Mouse (Mus musculus) macrophage (primary cell): ENCODE data around the gene Il16. TPM values are rescaled to one million over a fixed set of nuclear protein-coding genes. Genes with fewer than 3 reads are reported as not detected.
A peak's percentile ranks its signal among the peaks of the same experiment; 100 is the strongest.

ENCODE experiments used
- H3K27ac ChIP-seq: fragments of 350-480 bp; formaldehyde crosslinking; 2 replicates; pipeline ENCODE4 v1.9.0; 2021
- H3K36me3 ChIP-seq: fragments of 350-480 bp; formaldehyde crosslinking; 2 replicates; pipeline ENCODE4 v1.9.0; 2021; ENCODE audit errors: inconsistent target
- H3K4me3 ChIP-seq: fragments of 350-480 bp; formaldehyde crosslinking; 2 replicates; pipeline ENCODE4 v1.9.0; 2021; ENCODE audit errors: inconsistent target
- H3K79me2 ChIP-seq: fragments of 350-480 bp; formaldehyde crosslinking; 2 replicates; pipeline ENCODE4 v1.9.0; 2021; ENCODE audit errors: inconsistent target
- WGBS: methylation state at CpG from one replicate; pipeline ENCODE4 v1.1.7; 2026; ENCODE audit warnings: inconsistent platforms; ENCODE audit not compliant: missing documents; 5-methylcytosine and 5-hydroxymethylcytosine counted together
- polyA plus RNA-seq: library from polyadenylated mRNA; stranded (reverse); fragments of 250-400 nt; gene quantifications from 3 replicates; pipeline ENCODE4 v1.2.4, GENCODE M21; 2018; ENCODE audit warnings: inconsistent platforms

Gene Il16
- polyA plus RNA-seq, 1 experiment from 2014 or later, result 16.3 TPM

DNA sequence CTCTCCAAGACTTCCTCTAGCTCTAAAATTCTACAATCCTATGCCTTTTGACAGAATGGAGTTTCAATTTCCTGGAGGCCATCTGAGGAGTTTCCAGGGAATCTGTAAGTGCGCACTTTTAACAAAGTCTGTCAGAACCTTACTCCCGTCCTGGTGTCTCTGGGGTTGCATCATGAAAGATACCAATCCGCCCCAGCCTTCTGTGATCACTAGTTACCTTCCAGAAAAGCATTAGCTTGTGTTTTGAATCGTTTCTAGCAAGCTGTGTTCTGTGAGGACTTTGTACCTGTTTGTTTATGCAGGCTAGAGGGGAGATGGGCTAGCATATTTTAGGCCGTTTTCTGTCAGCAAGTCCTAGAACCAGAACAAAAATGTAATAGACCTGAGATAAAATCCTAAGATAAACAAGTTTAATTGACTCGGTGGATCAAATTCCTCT, 112.8 kb downstream of the Il16 start:
- Histone ChIP-seq H3K36me3 (peaks cover 27% of the 10 kb centered on the region; the same call in 1 of the 2 replicates), H3K27ac (peak overlapping the region; percentile 71), H3K79me2 (peaks cover 35% of the 10 kb centered on the region; the same call in 1 of the 2 replicates), H3K4me3 (peak overlapping the region; percentile 81)
- 86% methylated on average over 6 of the region's 6 CpGs for WGBS

DNA sequence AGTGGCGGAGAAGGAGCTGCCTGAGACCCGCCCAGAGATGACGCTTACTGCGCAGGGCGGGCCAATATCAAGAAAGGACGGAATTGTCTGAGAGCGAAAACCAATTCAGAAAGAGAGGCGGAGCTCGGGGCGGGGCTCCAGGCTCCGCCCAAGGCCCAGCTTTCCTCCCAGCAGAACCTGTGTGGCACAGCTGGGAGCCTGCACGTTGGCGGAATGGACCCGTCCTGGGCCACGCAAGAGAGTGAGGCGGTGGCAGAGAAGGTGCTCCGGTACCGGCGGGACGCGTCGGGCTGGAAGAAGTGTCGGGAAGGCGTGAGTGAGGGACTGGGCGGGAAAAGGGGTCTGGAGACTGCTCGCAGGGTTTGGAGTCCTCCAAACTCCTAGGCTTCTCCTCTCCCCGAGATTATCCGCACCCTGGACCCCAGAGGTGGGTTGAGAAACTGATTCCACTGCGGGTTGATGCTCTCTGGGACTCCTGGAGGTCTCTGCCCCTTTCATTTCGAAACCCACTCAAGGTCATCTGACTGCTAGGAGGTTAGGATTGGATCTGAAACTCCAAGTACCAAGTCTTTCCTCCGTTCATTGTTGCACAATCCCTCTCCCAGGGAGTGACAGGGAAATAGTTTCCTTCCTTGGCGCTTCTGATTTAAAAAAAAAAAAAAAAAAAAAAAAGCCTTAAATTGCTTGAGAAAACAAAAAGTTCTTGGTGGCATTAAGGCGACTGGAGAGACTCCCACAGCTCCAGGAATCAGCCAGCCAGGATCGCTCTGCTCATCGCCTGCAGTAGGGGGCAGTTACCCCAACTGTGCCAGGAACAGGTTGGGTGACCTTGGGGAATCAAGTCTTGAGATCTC, 113.5 kb downstream of the Il16 start, which contains the start of gene Stard5:
TSS of gene Stard5 (plus strand) at position 132 of the 854 bp plus-strand sequence.
- WGBS, result 3% methylated on average over 34 of the region's 35 CpGs
- Histone ChIP-seq H3K79me2 (peaks cover 35% of the 10 kb centered on the region; the same call in 1 of the 2 replicates), H3K27ac (peak within 1 kb of the TSS; percentile 71), H3K4me3 (peak within 1 kb of the TSS; percentile 81), H3K36me3 (peaks cover 21% of the 10 kb centered on the region; the same call in 1 of the 2 replicates)

- H3K36me3 ChIP-seq, result peaks cover 12% of the 10 kb centered on the region; the same call in 1 of the 2 replicates
- H3K79me2 ChIP-seq, result peaks cover 35% of the 10 kb centered on the region; the same call in 1 of the 2 replicates
- WGBS, result 11% methylated on average over 11 of the region's 11 CpGs
- peak overlapping the region; percentile 81 for H3K4me3 ChIP-seq
- peak overlapping the region; percentile 35 for H3K27ac ChIP-seq
Observed at GRCm38 (mm10) chr7:83631073-83631827, 114.3 kb downstream of the Il16 start.

GRCm38 (mm10) chr7:83627369-83627768, 118.2 kb downstream of the Il16 start:
- Histone ChIP-seq H3K36me3 (no peaks in the 10 kb centered on the region), H3K27ac (no peak overlapping the region), H3K79me2 (peaks cover 4% of the 10 kb centered on the region; the same call in 1 of the 2 replicates), H3K4me3 (no peak overlapping the region)
- WGBS, result 100% methylated on average over 4 of the region's 4 CpGs

DNA sequence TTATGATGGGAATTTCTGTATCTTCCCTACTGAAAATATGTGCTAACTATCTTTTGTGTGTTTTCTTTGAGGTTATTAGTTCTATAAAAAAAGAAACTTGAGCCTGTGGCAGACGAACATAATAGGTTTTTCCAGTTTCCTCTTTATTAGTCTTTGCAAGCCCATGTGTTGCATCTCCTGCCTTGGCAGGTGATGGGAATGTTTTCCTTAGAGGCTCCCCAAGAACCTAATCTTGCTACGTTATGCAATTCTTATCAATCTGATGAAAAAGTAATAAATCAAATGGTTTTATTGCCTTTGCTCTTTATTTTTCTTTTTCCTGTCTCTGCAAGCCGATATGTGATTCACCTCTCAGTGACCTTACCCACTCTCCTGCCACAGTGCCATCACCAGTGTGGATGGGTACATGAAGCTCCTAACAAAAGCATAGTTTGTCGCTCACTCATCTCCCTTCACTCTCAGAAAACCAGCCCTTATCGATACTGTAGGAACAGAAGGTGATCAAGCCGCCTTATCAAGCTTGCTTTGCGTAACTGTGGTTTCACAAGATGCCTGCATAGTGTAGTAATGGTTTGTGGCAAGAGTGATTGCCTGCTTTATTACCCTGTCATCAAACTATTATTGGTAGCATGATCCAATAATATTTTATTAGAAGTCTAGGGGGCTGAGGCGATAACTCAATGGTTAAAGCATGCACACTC, 118.8 kb downstream of the Il16 start:
- WGBS, result 87% methylated on average over 8 of the region's 8 CpGs
- no peaks in the 10 kb centered on the region for H3K79me2 ChIP-seq

GRCm38 (mm10) chr7:83624065-83624464, 121.5 kb downstream of the Il16 start:
- no peak overlapping the region for H3K27ac ChIP-seq
- H3K36me3 ChIP-seq, result no peaks in the 10 kb centered on the region
- H3K4me3 ChIP-seq, result no peak overlapping the region
- WGBS, result 91% methylated on average over 1 of the region's 1 CpGs
- no peaks in the 10 kb centered on the region for H3K79me2 ChIP-seq

More for the DNA sequence above, 118.8 kb downstream of the Il16 start:
- no peak overlapping the region for H3K4me3 ChIP-seq
- no peaks in the 10 kb centered on the region for H3K36me3 ChIP-seq
- H3K27ac ChIP-seq, result no peak overlapping the region

DNA sequence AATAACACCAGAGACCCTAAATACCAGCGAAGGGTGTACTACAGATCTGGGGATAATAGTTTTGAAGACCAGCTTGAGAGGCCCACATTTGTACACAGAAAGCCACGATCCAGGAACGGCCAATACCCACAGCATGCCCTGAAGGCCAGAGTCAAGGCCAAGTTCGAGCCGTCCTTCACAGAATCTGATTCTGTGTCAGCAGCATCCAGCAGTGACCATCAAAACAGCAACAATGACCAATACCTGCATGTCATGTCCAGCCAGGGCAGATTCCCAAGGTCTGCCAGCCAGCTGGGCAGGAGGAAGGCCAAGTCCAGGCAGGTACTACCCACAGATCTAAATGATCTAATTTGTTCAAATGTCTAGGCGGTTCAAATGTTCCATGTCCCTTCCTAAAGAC, 122.9 kb downstream of the Il16 start:
- Histone ChIP-seq H3K27ac (no peak overlapping the region), H3K36me3 (no peaks in the 10 kb centered on the region), H3K4me3 (no peak overlapping the region), H3K79me2 (no peaks in the 10 kb centered on the region)
- WGBS, result 90% methylated on average over 6 of the region's 6 CpGs

DNA sequence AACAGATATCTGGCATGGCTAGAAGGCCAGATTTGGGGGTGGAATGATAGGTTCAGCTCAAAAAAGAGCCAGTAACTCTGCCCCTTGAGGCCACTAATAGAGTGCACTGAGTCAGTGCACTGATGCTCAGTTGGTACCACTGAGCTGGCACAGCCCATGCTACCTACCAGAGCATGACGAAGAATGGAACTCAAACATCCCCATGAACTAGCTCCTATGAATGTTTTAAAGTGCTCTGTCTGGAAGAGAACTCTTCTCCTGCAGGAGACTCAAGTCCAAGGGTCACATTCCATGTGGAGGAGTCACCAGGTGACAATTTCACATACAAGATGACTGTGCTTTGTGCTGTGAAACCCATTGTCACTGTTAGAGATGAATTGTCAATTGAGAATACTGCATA, 126.8 kb downstream of the Il16 start:
- no peaks in the 10 kb centered on the region for H3K36me3 ChIP-seq
- H3K79me2 ChIP-seq, result no peaks in the 10 kb centered on the region
- WGBS, result 91% methylated on average over 1 of the region's 1 CpGs
- H3K4me3 ChIP-seq, result no peak overlapping the region
- no peak overlapping the region for H3K27ac ChIP-seq

DNA sequence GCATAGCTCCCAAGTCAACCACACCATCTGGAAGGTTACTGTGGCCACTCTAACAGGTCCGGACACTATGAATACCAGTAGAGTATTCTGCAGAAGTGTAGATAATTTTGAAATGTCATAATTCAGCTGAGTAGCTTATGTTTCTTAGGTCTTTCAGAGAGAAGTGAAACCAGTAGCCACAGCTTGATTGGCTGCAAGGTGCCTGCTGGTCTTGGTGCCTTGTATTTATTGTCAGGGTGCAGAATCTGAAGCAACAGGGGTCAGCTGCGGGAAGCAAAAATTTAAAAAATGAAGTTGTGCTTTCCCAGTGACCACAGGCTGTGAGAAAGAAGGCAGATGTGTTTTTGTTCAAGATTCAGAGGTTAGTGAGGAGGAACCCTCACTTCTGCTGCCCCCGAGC, 129.3 kb downstream of the Il16 start:
- Histone ChIP-seq H3K79me2 (no peaks in the 10 kb centered on the region), H3K36me3 (no peaks in the 10 kb centered on the region), H3K4me3 (no peak overlapping the region), H3K27ac (peak overlapping the region; percentile 19)
- WGBS, result 12% methylated on average over 3 of the region's 3 CpGs

- H3K27ac ChIP-seq, result peak overlapping the region; percentile 19; the same call in 1 of the 2 replicates
- no peaks in the 10 kb centered on the region for H3K36me3 ChIP-seq
Observed at GRCm38 (mm10) chr7:83615815-83616214, 129.7 kb downstream of the Il16 start.

GRCm38 (mm10) chr7:83615272-83615671, 130.3 kb downstream of the Il16 start:
- Histone ChIP-seq H3K27ac (no peak overlapping the region), H3K36me3 (no peaks in the 10 kb centered on the region), H3K4me3 (no peak overlapping the region), H3K79me2 (no peaks in the 10 kb centered on the region)
- 97% methylated on average over 3 of the region's 3 CpGs for WGBS

More at GRCm38 (mm10) chr7:83615815-83616214, 129.7 kb downstream of the Il16 start:
- 89% methylated on average over 8 of the region's 8 CpGs for WGBS
- no peak overlapping the region for H3K4me3 ChIP-seq
- no peaks in the 10 kb centered on the region for H3K79me2 ChIP-seq

- 80% methylated on average over 1 of the region's 1 CpGs for WGBS
- no peaks in the 10 kb centered on the region for H3K36me3 ChIP-seq
- H3K4me3 ChIP-seq, result no peak overlapping the region
- H3K79me2 ChIP-seq, result no peaks in the 10 kb centered on the region
- no peak overlapping the region for H3K27ac ChIP-seq
Observed at GRCm38 (mm10) chr7:83611886-83612285, 133.6 kb downstream of the Il16 start.

DNA sequence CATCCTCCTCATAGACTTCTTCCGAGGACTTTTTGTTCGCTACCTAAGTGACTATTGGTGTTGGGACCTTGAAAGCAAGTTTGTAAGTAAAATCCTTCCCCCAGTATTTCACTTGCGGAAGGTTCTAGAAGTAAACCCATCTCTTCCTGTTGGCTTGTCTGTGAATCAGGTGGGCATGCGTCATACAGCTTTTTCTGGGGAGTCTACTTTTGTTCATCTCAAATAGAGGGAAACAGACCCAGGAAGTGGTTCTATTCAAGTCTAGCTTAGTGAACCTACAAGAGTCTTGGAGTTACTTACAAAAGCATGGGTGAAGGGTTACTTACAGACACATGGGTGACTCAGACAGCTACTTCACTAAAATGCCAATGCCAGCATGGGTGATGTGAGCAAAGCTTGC, 135.6 kb downstream of the Il16 start:
- WGBS, result 98% methylated on average over 4 of the region's 4 CpGs
- no peak overlapping the region for H3K27ac ChIP-seq

DNA sequence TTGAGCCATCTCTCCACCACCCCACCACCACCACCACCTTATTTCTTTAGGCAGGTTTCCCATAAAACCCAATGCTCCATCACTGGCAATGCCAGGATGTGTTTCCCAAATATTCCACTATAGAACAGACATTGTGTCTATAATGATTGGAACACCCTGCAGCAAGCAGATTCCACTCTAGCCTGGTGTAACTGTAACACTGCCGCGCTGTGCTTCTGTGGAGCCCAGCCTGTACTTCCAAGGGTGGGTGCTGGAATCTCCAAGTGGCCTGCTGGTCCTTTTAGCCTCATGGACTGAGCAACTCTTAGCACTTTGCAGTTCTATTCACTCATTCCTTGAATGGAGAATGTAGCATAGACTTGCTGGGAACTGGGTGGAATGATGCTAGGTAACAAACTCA, 138.7 kb downstream of the Il16 start:
- H3K36me3 ChIP-seq, result no peaks in the 10 kb centered on the region
- 94% methylated on average over 2 of the region's 2 CpGs for WGBS
- no peak overlapping the region for H3K27ac ChIP-seq
- no peaks in the 10 kb centered on the region for H3K79me2 ChIP-seq
- no peak overlapping the region for H3K4me3 ChIP-seq

More for the DNA sequence above, 135.6 kb downstream of the Il16 start:
- no peaks in the 10 kb centered on the region for H3K79me2 ChIP-seq
- H3K36me3 ChIP-seq, result no peaks in the 10 kb centered on the region
- H3K4me3 ChIP-seq, result no peak overlapping the region
